Mouse (Mus musculus) CH12.LX (cell line): ENCODE results near the gene Rps3a1. TPM values are rescaled to one million over a fixed set of nuclear protein-coding genes. Genes with fewer than 3 reads are reported as not detected.

Experiments
- DNase-seq: peaks from one replicate; pipeline ENCODE4 v3.0.0-alpha.2; 2013; ENCODE audit errors: extremely low read depth
- H3K27ac ChIP-seq: 2 replicates; pipeline ENCODE4 v1.5.1; 2012; ENCODE audit warnings: low read depth, mild to moderate bottlenecking, control low read depth, moderate library complexity; ENCODE audit not compliant: insufficient read depth
- H3K27me3 ChIP-seq: replicated peaks from 2 replicates; pipeline ENCODE3; 2012; ENCODE audit warnings: inconsistent platforms
- H3K36me3 ChIP-seq, 2 experiments: replicated peaks in 1 of 2; 2 replicates each; pipeline versions ENCODE3 to v1.6.1; 2012; ENCODE audit warnings: inconsistent platforms in 1 of 2, low read length in 1 of 2, mild to moderate bottlenecking in 1 of 2, mixed read lengths in 1 of 2, moderate library complexity in 1 of 2; ENCODE audit not compliant: control insufficient read depth in 1 of 2, insufficient read depth in 1 of 2
- H3K4me1 ChIP-seq, 2 experiments: 2 replicates each; pipeline ENCODE4 v1.6.1; 2012; ENCODE audit warnings: inconsistent platforms in 1 of 2, moderate library complexity in 1 of 2; ENCODE audit not compliant: insufficient read depth in 2 of 2, control insufficient read depth in 1 of 2
- H3K4me2 ChIP-seq: 2 replicates; pipeline ENCODE4 v1.6.1; 2012; ENCODE audit warnings: low read depth, mild to moderate bottlenecking, control low read depth; ENCODE audit not compliant: poor library complexity, insufficient read depth, severe bottlenecking
- H3K4me3 ChIP-seq, 3 experiments: fragments of 150-350 bp in 1 of 3; sonication (generic) in 1 of 3; replicated peaks in 1 of 3; 2 replicates each; pipeline versions ENCODE3 to v1.5.1; 2011 to 2012; ENCODE audit warnings: low read depth in 2 of 3, low read length in 2 of 3, mild to moderate bottlenecking in 2 of 3, moderate library complexity in 2 of 3, control low read depth in 1 of 3, improper control_type of control experiment in 1 of 3, inconsistent platforms in 1 of 3, mixed read lengths in 1 of 3; ENCODE audit not compliant: poor library complexity in 1 of 3
- H3K79me2 ChIP-seq: replicated peaks from 2 replicates; pipeline ENCODE4 v1.6.1; 2012; ENCODE audit warnings: mild to moderate bottlenecking, moderate library complexity; ENCODE audit not compliant: control insufficient read depth, poor library complexity, insufficient read depth, severe bottlenecking; ENCODE audit errors: extremely low read depth
- H3K9ac ChIP-seq: 2 replicates; pipeline ENCODE4 v1.6.1; 2012; ENCODE audit warnings: low read depth, mild to moderate bottlenecking, control low read depth, moderate library complexity; ENCODE audit not compliant: insufficient read depth
- H3K9me3 ChIP-seq: replicated peaks from 2 replicates; pipeline ENCODE3; 2012; ENCODE audit warnings: low read length, inconsistent platforms, mixed read lengths
- BHLHE40 ChIP-seq: IDR thresholded peaks from 2 replicates; pipeline ENCODE4 v1.6.1; 2011; ENCODE audit warnings: mild to moderate bottlenecking, low read depth, low read length, improper control_type of control experiment
- CHD1 ChIP-seq: IDR thresholded peaks from 2 replicates; pipeline ENCODE4 v1.6.1; 2012; ENCODE audit warnings: low read depth, low read length, improper control_type of control experiment, inconsistent platforms
- CHD2 ChIP-seq: IDR thresholded peaks from 2 replicates; pipeline ENCODE4 v1.6.1; 2011; ENCODE audit warnings: low read length, improper control_type of control experiment
- CTCF ChIP-seq, 2 experiments: IDR thresholded peaks in 1 of 2; conservative IDR thresholded peaks in 1 of 2; 2 replicates each; pipeline ENCODE4 v1.5.1; 2011 to 2012; ENCODE audit warnings: low read depth in 2 of 2, low read length in 2 of 2, improper control_type of control experiment in 1 of 2, inconsistent platforms in 1 of 2, mild to moderate bottlenecking in 1 of 2, moderate library complexity in 1 of 2
- E2F4 ChIP-seq: IDR thresholded peaks from 2 replicates; pipeline ENCODE4 v1.6.1; 2011; ENCODE audit warnings: low read depth, low read length, improper control_type of control experiment; ENCODE audit not compliant: insufficient replicate concordance
- ELF1 ChIP-seq: IDR thresholded peaks from 2 replicates; pipeline ENCODE4 v1.6.1; 2014; ENCODE audit warnings: low read depth, mild to moderate bottlenecking, inconsistent platforms, low read length, improper control_type of control experiment
- EP300 ChIP-seq: IDR thresholded peaks from 2 replicates; pipeline ENCODE4 v1.6.1; 2011; ENCODE audit warnings: low read length, improper control_type of control experiment
- ETS1 ChIP-seq: conservative IDR thresholded peaks from 2 replicates; pipeline ENCODE4 v1.6.1; 2012; ENCODE audit warnings: low read depth, mild to moderate bottlenecking, inconsistent platforms, low read length, improper control_type of control experiment, moderate library complexity
- GABPA ChIP-seq: IDR thresholded peaks from 2 replicates; pipeline ENCODE4 v1.6.1; 2012; ENCODE audit warnings: low read depth, low read length, improper control_type of control experiment, inconsistent platforms; ENCODE audit not compliant: insufficient replicate concordance
- HCFC1 ChIP-seq: IDR thresholded peaks from 2 replicates; pipeline ENCODE4 v1.6.1; 2012; ENCODE audit warnings: low read depth, mild to moderate bottlenecking, inconsistent platforms, low read length, improper control_type of control experiment
- IRF4 ChIP-seq: IDR thresholded peaks from 2 replicates; pipeline ENCODE4 v1.6.1; 2014; ENCODE audit warnings: low read depth, mild to moderate bottlenecking, inconsistent platforms, low read length, improper control_type of control experiment
- MAX ChIP-seq: IDR thresholded peaks from 2 replicates; pipeline ENCODE4 v1.6.1; 2011; ENCODE audit warnings: low read length, improper control_type of control experiment
- MAZ ChIP-seq: IDR thresholded peaks from 2 replicates; pipeline ENCODE4 v1.6.1; 2012; ENCODE audit warnings: low read depth, mild to moderate bottlenecking, inconsistent platforms, low read length, improper control_type of control experiment, moderate library complexity
- MEF2A ChIP-seq: IDR thresholded peaks from 2 replicates; pipeline ENCODE4 v1.6.1; 2014; ENCODE audit warnings: low read depth, mild to moderate bottlenecking, inconsistent platforms, low read length, improper control_type of control experiment, borderline replicate concordance
- NRF1 ChIP-seq: IDR thresholded peaks from 2 replicates; pipeline ENCODE4 v1.6.1; 2014; ENCODE audit warnings: low read depth, mild to moderate bottlenecking, inconsistent platforms, low read length, improper control_type of control experiment, moderate library complexity
- PAX5 ChIP-seq: IDR thresholded peaks from 2 replicates; pipeline ENCODE4 v1.6.1; 2012; ENCODE audit warnings: low read length, inconsistent platforms, mixed read lengths
- POLR2AphosphoS2 ChIP-seq: IDR thresholded peaks from 2 replicates; pipeline ENCODE4 v1.6.1; 2011; ENCODE audit warnings: low read depth, low read length, improper control_type of control experiment
- RAD21 ChIP-seq: IDR thresholded peaks from 2 replicates; pipeline ENCODE4 v1.6.1; 2011; ENCODE audit warnings: low read depth, mild to moderate bottlenecking, low read length, improper control_type of control experiment, moderate library complexity
- RCOR1 ChIP-seq: conservative IDR thresholded peaks from 2 replicates; pipeline ENCODE4 v1.6.1; 2012; ENCODE audit warnings: low read depth, mild to moderate bottlenecking, inconsistent platforms, low read length, improper control_type of control experiment
- SIN3A ChIP-seq: IDR thresholded peaks from 2 replicates; pipeline ENCODE4 v1.6.1; 2012; ENCODE audit warnings: low read length, improper control_type of control experiment, inconsistent platforms
- SMC3 ChIP-seq: IDR thresholded peaks from 2 replicates; pipeline ENCODE4 v1.6.1; 2011; ENCODE audit warnings: low read depth, low read length, improper control_type of control experiment
- TBP ChIP-seq: conservative IDR thresholded peaks from 2 replicates; pipeline ENCODE4 v1.6.1; 2011; ENCODE audit warnings: low read depth, low read length, improper control_type of control experiment
- USF1 ChIP-seq: IDR thresholded peaks from 2 replicates; pipeline ENCODE4 v1.6.1; 2014; ENCODE audit warnings: low read depth, mild to moderate bottlenecking, inconsistent platforms, low read length, improper control_type of control experiment
- USF2 ChIP-seq: conservative IDR thresholded peaks from 2 replicates; pipeline ENCODE4 v1.6.1; 2011; ENCODE audit warnings: low read depth, low read length, improper control_type of control experiment
- ZC3H11A ChIP-seq: IDR thresholded peaks from 2 replicates; pipeline ENCODE4 v1.6.1; 2012; ENCODE audit warnings: low read depth, mild to moderate bottlenecking, inconsistent platforms, low read length, improper control_type of control experiment
- ZNF384 ChIP-seq: IDR thresholded peaks from 2 replicates; pipeline ENCODE4 v1.6.1; 2012; ENCODE audit warnings: low read depth, low read length, improper control_type of control experiment, inconsistent platforms
- dilution Hi-C: fragments of 300-500 bp; cut with MboI; formaldehyde crosslinking; loops from 2 replicates; pipeline ENCODE4 v1.14.3; 2020; ENCODE audit warnings: low sequenced_read_pairs; ENCODE audit not compliant: extremely low pct_unique_long_range_greater_than_20kb, extremely low pct_ligation_motif_present
- in situ Hi-C: fragments of 300-500 bp; cut with MboI; formaldehyde crosslinking; loops from 3 replicates; pipeline ENCODE4 v1.14.3; 2019; ENCODE audit warnings: low sequenced_read_pairs, low pct_ligation_motif_present, low pct_unique_long_range_greater_than_20kb, mixed read lengths
- polyA plus RNA-seq: library from polyadenylated mRNA; unstranded; fragments of >175 nt; gene quantifications from 2 replicates; pipeline ENCODE4 v1.2.1, GENCODE M21; 2012; ENCODE audit warnings: low read depth; ENCODE audit not compliant: insufficient read length
- total RNA-seq, 2 experiments: library from RNA; depleted of rRNA; stranded (reverse); fragments of 300-350 nt in 1 of 2; fragments of >200 nt in 1 of 2; gene quantifications; 2 replicates each; pipeline ENCODE4 v1.2.3; 2012 to 2014

The Rps3a1 gene
- total and polyA plus RNA-seq, 3 experiments: 2,244 to 5,270 (median 3,430) TPM

DNA sequence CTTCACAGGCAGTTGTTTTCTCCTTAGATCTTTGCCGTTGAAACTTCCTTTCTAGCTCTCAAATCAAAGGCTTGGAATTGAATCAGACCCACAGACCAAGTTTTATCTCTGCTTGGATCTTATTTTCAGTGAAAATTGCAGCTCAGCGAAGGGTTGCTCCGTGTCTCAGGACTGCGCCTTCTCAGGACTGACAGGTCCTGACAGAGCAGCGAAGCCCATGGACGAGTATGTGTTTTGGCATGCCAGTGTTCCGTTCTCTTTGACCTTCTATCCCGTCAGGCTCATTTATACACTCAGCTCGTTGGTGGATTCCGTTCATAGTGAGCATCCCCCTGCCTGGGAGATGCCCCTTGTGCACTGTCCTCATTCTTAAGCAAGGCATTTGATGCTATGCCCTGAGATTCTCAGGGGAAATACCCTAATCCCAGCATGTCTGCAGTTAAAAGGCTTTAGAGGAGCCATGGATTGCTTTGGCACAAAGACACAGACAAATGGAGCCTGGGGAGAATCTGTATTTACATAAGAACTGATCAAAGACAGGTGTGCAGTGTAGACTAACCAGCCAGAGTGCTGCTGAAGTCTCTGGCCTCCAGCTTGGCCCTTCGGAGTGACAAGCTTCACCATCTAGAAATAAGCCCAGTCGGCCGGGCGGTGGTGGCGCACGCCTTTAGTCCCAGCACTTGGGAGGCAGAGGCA lies 23.1 kb downstream of the Rps3a1 start:
- H3K27ac ChIP-seq: no peak overlapping the region
- dilution Hi-C loops: no loop called here
- in situ Hi-C loops: loop anchor here (25.0 kb wide), 1 partner anchor 407 kb away; no protein-coding TSS in a partner anchor

DNA sequence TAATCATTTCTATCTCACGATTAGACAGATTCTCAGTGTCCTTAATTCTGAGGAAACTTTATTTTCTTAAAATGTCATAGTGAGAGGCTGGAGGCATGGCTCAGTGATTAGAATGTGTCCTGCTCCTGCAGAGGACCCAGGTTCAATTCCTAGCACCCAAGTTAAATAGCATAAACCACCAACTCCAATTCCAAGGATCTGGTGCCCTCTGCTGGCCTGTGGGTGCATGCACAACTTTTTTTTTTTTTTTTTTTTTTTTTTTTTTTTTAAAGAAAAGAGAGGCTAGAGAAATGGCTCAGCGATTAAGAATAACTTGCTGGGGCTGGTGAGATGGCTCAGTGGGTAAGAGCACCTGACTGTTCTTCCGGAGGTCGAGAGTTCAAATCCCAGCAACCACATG lies 25.6 kb downstream of the Rps3a1 start:
- H3K27ac ChIP-seq: no peak overlapping the region
- no peak for TF ChIP-seq MAX
- TF ChIP-seq RAD21: peak; percentile 54
- no peak for TF ChIP-seq TBP
- no peak for TF ChIP-seq IRF4
- TF ChIP-seq RCOR1: no peak
- TF ChIP-seq USF1: no peak
- TF ChIP-seq E2F4: 0 out of 2 replicates have a peak, but pooled peaks have one; percentile 40
- TF ChIP-seq MAZ: no peak
- no peak for TF ChIP-seq CHD1
- TF ChIP-seq CTCF (conservative IDR thresholded peaks at IDR 0.05 in 1 of 2, IDR thresholded peaks at IDR 0.05 in 1 of 2; ENCODE audit: low read depth in 2 of 2, low read length in 2 of 2): peak; percentile 14 to 57; a peak in 2 of 4 replicates
- TF ChIP-seq ZNF384: peak; percentile 96
- TF ChIP-seq SMC3: peak; percentile 29; the same call in 1 of the 2 replicates
- TF ChIP-seq HCFC1: no peak
- no peak for TF ChIP-seq GABPA
- no peak for TF ChIP-seq NRF1
- in situ Hi-C loops (loop anchor here (25.0 kb wide), 1 partner anchor 405 kb away; no protein-coding TSS in a partner anchor), dilution Hi-C loops (no loop called here)
- no peak overlapping the region for H3K4me3 ChIP-seq
- H3K4me1 ChIP-seq: no peaks in the 10 kb centered on the region
- peaks cover 4% of the 10 kb centered on the region for H3K9me3 ChIP-seq
- no peak for DNase-seq
- no peaks in the 10 kb centered on the region for H3K27me3 ChIP-seq
- no peak overlapping the region for H3K4me2 ChIP-seq
- H3K79me2 ChIP-seq: no peaks in the 10 kb centered on the region
- no peak overlapping the region for H3K9ac ChIP-seq
- H3K36me3 ChIP-seq: no peaks in the 10 kb centered on the region

More for the DNA sequence above, 23.1 kb downstream of the Rps3a1 start:
- peaks cover 6% of the 10 kb centered on the region for H3K9me3 ChIP-seq
- H3K27me3 ChIP-seq: no peaks in the 10 kb centered on the region
- no peaks in the 10 kb centered on the region for H3K79me2 ChIP-seq
- no peak overlapping the region for H3K4me2 ChIP-seq
- H3K4me1 ChIP-seq: no peaks in the 10 kb centered on the region
- no peak for DNase-seq
- no peak overlapping the region for H3K4me3 ChIP-seq
- H3K9ac ChIP-seq: no peak overlapping the region
- TF ChIP-seq CHD2: no peak
- TF ChIP-seq CHD1: no peak
- no peak for TF ChIP-seq NRF1
- TF ChIP-seq MAZ: no peak
- no peak for TF ChIP-seq BHLHE40
- no peak for TF ChIP-seq SIN3A
- no peak for TF ChIP-seq EP300
- no peak for TF ChIP-seq ZNF384
- no peak for TF ChIP-seq RAD21
- no peak for TF ChIP-seq PAX5
- TF ChIP-seq ELF1: no peak
- no peak for TF ChIP-seq USF2
- TF ChIP-seq HCFC1: no peak
- TF ChIP-seq ETS1: no peak
- no peak for TF ChIP-seq ZC3H11A
- TF ChIP-seq SMC3: no peak
- TF ChIP-seq MEF2A: no peak
- TF ChIP-seq POLR2AphosphoS2: no peak
- TF ChIP-seq MAX: no peak
- no peak for TF ChIP-seq USF1
- TF ChIP-seq, all 38 proteins: peak for 0
- no peaks in the 10 kb centered on the region for H3K36me3 ChIP-seq
